Mouse (Mus musculus): ENCODE results near the gene Manbal.

DNA sequence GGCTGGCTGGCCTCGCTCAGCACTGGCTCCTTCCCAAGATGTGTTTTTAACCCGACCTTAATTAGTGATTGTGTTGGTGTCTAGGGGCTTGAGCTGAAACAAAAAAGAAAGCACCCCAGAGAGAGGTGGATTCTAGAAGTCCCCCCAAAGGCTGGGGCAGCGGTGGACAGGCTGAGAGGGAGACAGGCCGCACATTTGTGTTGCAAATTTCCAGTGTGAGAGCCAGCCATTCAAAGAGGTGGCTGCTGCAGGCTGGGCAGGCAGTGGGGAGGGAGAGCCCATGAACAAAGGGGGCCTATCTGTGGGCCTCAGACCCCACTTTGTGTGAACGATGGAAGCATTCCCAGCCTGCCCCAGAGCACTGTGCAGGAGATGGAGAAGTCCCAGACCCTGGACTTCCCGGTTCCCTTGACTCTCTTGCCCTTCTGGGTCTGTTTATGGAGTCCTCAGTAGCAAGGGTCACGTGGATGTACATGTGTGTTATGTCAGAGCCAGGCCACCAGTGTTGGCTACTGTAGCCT is 27.1 kb upstream of the Manbal start:
- no peak for TF ChIP-seq CTCF (IDR thresholded peaks at IDR 0.05; ENCODE audit: borderline replicate concordance, control insufficient read depth, extremely low read depth, insufficient read depth, low read length, poor library complexity)
- no peak for TF ChIP-seq POLR2A (IDR thresholded peaks at IDR 0.05; ENCODE audit: control insufficient read depth, extremely low read depth, insufficient read depth, low read length, poor library complexity)

Data from thymus, adult 2 months (tissue).